Mouse (Mus musculus) heart, adult 2 months (tissue): ENCODE measurements around the gene Camk2n2.

Experiments used
- CTCF ChIP-seq: fragments of 200-600 bp; IDR thresholded peaks from 2 replicates; pipeline ENCODE4 v1.8.1; 2022; ENCODE audit warnings: antibody characterized with exemption, mild to moderate bottlenecking, moderate library complexity
- POLR2A ChIP-seq: fragments of 200-500 bp; IDR thresholded peaks from 2 replicates; pipeline ENCODE4 v1.6.1; 2011; ENCODE audit warnings: mild to moderate bottlenecking, low read depth, low read length, control low read depth; ENCODE audit not compliant: insufficient read depth

- TF ChIP-seq POLR2A (no peak), CTCF (no peak)
These were observed 24.2 kb downstream of the Camk2n2 start for GRCm38 (mm10) chr16:20596687-20597441.
